Mouse (Mus musculus): Measurements from ENCODE around the gene Tsacc.
"Not testable (repeated sequence)": the region's sequence is repeated elsewhere in the genome, so short reads cannot be mapped to it uniquely, and the experiment has no call there.

Tsacc gene

DNA sequence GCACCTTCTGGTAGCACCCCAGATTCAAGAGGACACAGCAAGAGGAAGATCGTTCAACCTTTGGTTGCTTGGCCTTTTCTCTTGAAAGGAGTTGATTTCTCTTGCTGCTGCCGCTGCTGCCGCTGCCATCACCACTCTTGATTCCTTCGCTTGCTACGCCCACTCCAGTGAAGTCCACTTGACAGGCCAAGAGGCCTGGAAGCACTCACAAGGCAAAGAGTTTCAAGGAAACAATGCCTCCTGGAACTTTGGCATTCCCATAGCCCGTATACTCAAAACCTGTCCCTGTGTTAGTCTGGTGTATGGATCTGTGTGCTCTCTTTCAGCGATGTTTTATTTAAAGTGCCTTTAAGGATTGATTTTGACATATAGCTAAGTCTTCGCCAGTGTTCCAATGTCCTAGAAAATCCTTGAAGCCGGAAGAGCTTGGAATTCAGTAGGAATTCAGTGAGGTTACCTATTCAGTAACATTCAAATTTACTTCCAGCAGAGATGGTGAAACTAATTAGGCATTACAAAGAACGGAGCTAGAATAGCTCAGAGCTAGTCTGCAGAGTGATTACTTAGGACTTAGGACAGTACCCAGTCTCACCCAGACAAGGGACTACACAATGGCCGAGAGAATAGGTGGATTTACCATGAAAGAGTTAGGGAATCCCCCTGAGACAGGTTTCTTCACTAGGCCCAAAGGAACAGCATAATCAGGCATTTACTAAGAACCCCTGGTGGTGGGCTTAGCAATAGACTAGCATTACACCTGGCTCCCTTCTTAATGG is 15.5 kb downstream of the Tsacc start:
- DNase-seq = not testable (repeated sequence)

DNA sequence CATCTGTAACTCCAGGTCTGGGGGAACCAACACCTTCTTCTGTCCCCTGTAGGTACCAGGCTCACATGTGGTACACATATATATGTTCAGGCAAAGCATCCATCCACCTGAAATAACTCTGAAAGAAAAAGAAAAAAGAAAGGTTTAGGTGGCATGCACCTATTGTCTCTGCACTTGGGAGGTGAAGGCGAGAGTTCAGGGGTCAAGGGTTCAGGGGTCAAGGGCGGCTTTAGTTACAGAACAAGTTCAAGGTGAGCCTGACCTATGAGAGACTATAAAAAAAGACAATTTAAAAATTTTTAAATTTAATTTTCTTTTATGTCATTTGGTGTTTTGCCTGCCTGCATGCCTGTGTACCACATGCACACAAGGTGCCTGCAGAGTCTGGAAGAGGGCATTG is 16.8 kb downstream of the Tsacc start:
- DNase-seq = no peak

DNA sequence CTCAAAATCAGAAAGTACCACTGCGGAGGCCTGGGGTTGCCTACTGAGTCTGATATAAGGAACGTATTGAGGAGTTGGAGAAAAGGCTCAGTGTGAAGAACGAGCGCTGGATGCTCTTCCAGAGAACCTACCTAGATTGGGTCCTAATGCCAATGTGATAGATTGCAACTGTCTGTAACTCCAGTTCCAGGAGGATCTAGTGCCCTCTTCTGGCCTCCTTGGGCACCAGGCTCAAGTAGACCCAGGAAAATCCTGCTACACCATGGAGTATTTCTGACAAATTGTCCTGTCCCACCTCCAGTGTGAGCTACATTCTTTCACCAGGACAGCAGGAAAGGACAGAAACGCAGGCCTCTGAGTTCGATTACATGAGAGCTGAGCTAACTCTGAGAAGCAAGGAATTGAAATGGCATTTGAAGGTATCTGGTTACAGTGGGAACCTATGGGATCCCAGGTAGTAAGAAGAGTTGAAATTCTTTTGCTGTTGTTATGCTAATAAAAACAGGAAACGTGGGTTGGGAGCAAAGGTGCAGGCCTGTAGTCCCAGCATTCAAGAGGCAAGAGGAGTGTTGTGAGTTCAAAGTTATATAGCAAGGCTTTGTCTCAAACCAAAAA is 20.2 kb downstream of the Tsacc start:
- DNase-seq = peak; percentile 19

DNA sequence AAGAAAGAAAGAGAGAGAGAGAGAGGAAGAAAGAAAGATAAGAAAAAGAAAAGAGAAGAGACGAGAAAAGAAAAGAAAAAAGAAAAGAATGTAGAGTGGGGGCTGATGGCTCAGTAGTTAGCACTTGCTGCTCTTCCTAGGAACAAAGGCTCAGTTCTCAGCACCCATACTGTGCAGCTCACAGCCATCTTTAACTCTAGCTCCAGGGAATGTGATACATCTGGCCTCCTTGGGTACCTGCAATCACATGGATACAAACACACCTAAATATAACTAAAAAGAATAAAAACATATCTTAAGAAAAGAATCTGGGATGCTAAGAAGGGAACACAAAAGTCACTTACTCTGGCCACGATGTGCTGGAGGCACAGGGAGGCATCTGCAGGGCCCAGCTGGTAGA is 20.7 kb downstream of the Tsacc start:
- DNase-seq = no peak

DNA sequence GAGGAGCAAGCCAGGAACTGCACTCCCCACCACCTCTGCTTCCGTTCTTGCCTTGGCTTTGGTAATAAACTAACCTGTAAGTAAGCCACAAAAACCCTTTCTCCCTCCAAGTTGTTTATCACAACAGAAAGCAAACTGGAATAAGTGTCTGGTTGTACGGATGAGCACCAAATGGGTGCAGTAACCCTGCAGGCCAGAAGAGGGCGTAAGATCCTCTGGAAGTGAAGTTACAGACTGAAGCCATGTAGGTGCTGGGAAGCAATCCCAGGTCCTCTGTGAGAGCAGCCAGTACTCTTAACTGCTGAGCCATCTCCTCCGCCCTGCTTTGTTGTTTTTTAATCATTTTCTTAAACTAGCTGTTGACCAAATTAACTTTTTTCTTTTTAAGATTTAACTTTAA is 22.8 kb downstream of the Tsacc start:
- no peak for DNase-seq

DNA sequence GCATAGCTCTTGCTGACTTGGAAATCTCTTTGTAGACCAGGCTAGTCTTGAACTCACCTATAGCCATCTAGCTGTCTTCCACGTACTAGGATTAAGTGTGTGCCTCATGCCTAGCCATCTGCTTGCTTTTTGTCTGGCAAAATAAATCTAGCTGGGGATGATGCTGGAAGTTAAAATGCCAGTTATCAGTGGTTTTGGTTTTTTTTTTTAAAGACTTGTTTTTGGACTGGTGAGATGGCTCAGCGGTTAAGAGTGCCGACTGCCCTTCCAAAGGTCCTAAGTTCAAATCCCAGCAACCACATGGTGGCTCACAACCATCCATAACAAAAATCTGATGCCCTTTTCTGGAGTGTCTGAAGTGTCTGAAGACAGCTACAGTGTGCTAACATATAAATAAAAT is 24.9 kb downstream of the Tsacc start:
- no peak for DNase-seq

DNA sequence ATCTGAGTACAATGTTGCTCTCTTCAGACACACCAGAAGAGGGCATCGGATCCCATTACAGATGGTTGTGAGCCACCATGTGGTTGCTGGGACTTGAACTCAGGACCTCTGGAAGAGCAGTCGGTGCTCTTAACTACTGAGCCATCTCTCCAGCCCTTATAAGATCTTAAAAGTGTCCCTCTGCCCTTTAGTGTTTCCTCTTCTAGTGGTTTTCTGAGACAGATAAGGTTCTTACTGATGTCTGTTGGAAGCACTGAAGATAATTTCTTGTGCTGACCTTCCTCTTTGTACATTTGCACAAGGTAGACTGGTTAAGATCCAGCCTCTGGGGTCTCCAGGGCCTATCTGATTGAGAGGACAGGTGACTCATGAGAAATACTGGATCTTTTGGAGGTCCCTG is 25.5 kb downstream of the Tsacc start:
- not testable (repeated sequence) for DNase-seq

DNA sequence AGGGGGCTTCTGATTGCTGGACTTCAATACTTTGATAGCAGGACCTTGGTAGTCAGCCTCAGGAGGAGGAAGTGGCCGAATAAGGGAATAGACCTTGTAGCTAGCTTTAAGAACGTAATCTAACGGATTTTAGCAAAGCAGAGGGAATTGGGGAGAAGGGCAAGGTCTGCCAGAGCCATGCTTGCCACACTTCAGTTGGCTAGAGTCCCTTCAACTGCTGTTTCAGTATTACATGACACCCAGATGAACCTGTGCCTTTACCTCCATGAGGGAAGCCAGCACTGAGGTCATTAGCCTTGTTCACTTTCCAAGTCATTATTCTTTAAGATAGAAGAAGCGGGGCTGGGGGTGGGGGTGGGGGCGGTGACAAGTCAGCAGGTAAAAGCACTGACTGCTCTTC is 27.8 kb downstream of the Tsacc start:
- no peak for DNase-seq

DNA sequence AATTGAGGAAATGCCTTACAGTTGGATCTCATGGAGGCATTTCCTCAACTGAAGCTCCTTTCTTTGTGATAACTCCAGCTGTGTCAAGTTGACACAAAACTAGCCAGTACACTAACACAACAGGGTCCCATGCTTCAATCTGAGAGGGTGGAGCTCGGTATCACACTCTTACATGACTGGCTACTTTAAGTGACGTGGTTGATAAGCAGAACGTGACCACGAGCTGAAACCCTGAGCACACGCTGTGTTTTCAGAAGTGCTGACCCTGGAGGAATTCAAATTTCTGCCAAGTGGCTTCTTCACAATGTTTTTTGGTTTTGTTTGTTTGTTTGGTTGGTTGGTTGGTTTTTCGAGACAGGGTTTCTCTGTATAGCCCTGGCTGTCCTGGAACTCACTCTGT is 28.8 kb downstream of the Tsacc start:
- DNase-seq = not testable (repeated sequence)

DNA sequence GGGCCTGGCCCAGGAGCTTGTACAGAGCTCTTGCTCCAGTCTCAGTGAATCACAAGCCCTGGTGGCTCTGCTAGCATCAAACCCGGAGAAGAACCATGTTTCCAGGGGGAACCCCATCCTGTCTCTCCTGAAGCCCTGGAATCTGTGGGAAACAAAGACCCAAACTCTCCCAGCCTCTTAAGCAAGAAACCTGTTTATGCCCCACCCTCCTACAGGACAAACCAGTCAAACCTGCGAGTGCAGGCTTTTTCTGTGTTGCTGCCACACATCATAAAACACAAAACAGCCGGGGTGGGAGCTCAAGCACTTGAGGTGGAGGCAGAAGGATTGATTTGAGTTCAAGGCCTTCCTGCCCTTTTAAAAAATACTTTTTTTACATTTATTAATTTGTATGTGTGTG is 34.5 kb downstream of the Tsacc start:
- DNase-seq = no peak

DNA sequence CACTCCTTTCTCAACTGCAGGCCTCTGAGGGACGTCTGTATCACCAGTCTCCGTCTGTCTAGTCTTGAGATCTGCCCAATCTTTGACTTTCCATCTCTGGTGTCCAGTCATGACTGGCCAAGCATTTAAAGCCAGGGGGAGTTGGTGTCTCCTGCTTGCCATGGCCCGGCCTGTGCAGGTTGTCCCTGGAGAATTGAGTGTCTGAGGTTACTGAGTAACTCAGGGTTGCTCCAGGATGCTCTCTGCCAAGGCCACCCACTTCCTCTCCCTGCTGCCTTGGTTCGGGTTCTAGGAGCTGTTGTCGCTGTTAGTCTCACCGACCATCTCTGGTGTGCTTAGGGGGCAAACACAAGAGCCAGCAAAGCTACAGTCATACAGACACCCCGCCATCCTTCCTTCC is 40.4 kb downstream of the Tsacc start:
- DNase-seq = no peak

DNA sequence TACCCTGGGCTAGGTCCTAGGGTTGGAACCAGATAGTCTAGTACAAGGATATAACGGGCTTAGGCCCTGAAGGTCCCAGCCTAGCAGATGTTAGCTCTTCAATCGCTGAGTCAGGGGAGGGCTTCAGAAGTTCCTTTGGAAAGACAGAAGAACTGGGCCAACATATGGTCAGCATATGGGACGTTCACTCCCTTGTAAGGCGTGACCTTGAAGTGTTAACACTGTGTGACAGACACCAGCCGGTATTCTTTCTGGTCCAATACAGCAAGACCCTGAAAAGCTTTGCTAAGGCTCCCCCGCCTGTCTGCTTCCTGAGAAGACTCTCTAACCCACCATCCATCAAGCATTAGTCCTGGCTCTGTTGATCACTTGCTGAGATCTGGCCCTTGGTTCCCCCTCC is 40.8 kb downstream of the Tsacc start:
- no peak for DNase-seq

DNA sequence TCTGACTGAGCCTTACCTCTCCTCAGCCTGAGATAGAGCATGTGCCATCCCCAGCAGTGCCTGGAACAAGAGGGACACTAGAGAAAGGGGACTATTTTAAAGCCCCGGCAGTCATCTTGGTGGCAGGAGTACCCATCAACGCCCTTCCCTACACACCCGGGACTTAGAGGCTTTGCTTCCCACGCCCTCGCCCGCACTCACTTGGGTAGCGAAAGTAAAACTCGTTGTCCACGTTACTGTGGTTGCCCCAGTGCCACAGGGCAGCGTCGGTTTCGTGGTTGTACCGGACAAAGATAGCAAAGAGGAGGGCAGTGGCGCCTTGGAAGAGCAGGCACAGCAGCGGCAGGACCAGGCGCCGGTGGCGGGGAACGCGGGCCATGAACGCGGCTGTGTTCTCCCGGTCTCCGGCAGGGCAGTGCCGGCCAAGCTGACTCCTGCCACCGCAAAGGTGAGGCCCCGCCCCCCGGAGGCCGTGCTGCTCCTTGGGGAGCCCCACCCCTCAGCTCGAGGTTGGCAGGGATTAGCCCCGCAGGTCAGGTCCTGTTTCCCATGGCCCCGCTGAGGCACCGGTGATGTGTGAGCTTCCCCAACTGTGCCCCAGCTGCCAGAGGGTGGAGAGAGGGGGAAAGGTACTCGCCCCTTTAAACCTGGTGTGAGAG is 42.4 kb downstream of the Tsacc start, which contains the start of gene Rhbg:
Rhbg (minus strand) TSS at position 442 of the 659 bp plus-strand sequence.
- DNase-seq = no peak

DNA sequence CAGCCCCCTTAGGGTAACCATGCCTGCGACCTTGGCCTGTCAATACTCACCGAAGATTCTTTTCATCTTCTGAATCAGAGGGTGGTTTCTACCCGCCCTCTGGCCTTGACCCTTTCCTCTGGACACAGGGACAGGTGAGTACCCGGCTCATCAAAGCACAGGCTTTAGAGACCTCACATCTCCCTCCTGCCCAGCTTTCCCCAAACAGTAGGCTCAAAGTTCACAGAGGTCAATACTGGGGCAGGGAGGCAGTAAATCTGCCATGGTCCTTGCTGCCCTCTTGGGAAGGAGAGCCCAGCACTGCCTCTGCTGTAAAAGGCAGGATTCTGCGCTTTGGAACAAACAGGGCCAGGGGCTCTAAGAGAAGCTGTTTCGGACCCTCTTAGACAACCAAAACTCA is 44.1 kb downstream of the Tsacc start:
- no peak for DNase-seq

DNA sequence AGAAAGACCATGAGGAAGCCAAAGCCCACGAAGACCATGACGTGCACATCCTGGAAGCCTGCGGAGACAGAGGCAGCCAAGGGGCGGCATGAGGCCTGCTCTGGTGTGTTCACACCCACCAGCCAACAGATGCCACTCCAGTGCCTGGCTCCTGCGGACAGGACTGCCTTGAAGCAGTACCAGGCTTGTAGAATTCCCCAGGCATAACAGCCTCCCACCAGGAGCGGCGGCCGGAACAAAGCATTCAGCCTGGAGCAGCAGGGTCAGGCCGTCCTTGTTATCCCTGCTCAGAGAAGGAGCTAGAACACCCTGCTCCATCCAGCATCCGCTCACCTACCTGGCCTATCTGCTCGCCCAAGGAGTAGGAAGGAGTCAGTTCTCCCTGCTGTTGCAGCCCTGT is 48.4 kb downstream of the Tsacc start:
- DNase-seq = no peak

DNA sequence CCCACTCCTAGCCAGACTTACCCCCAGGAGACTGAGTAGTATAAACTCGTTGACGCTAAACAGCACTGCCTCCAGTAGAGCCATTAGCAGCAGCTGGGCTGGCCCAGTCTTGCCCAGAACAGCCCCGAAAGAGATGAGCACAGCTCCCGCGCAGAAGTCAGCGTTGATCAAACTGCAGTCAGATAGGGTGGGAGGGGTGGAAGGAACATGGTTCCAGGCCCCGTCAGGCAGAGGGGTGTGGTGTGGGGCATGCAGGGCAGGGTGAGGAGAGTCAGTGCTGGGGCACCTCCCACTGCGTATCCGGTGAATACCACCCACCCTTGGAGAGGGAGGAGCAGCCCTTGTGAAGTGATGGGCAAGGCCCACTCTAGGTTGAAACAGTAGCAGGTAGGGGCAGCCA is 49.1 kb downstream of the Tsacc start:
- DNase-seq = no peak

DNA sequence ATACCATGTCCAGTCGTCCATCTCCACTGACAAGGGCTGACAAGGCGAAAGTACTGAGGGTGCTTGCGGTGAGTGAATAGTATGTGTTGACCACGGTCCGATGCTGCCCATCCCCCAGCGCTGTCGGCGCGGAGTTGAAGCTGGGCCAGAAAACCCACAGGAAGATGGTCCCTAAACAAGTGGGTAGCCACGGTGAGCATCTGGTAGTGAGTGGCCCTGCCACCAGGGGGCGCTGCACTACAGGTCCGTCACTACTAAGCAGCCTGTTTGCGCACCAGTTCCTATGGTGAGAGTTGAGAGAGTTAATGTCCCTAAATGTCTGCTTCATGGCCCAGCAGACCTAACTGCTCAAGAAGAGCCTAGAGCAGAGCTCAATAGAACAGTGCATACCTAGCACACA is 51.0 kb downstream of the Tsacc start:
- DNase-seq = peak; percentile 66

DNA sequence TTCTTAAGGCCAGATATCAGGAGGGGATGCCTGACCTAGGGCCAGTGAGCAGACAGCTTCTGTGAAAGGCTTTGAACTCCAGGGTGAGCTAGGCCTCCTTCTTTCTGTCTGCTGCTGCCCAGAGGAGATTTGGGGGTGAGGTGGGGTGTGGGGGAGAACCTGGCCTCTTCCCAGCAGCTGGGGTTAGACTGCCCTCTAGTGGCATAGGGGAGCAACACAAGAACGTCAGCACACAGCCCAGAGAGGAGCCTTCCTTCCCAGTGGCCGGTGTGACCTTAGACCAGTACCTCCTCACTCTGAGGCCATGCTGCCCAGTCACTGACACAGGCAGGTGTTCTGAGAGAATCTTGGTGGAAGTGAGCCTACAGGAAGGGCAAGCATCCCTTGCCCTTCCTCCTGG is 52.7 kb downstream of the Tsacc start:
- DNase-seq = peak; percentile 58

DNA sequence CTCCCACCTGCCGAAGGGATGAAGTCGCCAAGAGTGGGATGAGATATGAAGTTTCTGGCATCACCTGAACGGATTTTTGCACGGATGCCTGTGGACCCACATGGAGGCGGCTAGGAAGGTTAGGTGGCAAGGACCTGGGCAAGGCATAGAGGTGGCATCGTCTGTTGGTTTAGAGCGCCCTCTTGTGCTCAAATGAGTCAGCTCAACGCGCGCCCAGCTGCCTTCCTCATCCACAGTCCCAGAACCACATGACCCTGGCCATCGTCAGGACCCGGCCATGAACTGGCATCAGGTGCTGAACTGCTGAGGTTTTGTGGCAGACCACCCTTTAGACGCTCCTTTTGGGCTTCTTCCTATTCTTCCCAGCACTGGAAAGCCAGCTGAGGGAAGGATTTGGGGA is 54.3 kb downstream of the Tsacc start:
- peak; percentile 80 for DNase-seq

DNA sequence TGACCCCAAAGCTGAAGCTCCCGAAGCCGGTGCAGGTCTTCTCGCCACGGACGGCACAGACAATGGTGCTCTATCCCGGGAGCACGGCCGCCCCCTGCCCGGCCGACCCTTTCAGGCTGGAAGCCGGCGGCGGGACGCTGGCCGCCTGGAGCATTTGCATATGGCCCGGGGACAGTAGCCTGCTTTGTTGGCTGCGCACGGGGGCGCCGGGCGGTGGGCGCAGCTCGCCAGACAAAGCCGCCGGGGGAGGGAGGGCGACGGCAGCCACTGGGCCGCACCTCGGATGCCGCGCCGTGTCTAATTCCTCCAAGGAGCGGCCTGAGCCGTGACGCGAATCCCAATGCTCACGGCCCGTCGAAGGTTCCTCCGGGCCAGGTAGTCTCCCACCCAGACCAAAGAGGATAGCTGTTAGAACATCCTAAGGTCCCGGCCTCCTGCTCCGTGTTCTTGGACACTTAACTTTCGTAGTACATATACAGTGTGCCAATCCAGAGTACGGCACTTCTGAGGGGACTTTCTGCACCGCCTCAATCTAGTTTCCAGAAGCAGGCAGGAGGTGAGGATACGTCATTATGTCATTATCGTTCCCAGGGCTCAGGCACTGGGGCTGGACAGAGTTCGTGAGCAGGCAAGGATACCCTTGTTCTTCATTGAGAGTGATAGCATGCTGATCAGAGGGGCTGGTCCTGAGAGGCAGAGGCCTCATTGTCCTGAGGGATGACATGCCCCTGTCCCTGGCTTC is 55.6 kb downstream of the Tsacc start:
- no peak for DNase-seq

DNA sequence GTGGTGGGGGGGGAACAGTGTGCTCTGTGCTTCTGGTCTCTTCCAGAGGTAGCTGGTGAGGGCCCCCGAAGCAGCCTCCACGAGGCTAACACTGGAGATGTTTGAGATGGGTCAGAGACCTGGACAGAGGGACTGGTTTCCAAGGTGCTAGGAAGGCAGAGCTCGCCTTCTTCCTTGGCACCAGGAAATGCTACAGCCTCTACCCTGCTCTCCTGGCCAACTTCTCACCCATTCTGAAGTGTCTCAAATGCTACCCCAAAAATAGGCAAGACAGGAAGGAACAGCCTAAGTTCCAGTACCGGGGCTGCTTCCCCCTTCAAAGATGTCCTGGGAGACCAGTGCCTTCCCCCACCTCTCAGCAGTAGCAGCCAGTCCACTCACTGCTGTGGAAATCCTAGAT is 57.4 kb downstream of the Tsacc start:
- no peak for DNase-seq

DNA sequence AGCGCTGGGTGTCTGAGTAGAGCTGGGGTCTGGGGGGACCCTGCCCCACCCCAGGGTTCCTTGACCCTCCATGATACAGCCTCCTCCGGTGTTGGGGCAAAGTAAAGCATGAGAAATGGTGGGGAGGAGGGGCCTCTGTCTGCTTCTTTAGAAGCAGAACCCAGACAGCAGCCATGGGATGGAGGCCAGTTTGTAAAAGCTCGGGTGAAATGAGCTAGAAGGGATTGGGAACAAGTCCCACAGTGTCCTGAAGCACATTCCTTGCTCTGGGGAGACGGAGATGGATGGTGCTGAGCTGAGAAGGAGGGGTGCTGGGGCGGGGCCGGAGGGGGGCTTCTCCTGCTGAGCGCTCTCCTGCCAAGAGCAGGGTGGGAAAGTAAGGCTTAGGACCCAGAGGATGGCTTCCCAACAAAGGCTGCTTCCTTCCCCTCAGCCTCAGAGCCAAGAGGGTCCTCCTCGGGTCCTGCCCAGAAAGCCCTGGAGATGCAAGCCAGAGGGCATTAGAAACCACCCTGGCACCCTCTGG is 57.9 kb downstream of the Tsacc start:
- no peak for DNase-seq

DNA sequence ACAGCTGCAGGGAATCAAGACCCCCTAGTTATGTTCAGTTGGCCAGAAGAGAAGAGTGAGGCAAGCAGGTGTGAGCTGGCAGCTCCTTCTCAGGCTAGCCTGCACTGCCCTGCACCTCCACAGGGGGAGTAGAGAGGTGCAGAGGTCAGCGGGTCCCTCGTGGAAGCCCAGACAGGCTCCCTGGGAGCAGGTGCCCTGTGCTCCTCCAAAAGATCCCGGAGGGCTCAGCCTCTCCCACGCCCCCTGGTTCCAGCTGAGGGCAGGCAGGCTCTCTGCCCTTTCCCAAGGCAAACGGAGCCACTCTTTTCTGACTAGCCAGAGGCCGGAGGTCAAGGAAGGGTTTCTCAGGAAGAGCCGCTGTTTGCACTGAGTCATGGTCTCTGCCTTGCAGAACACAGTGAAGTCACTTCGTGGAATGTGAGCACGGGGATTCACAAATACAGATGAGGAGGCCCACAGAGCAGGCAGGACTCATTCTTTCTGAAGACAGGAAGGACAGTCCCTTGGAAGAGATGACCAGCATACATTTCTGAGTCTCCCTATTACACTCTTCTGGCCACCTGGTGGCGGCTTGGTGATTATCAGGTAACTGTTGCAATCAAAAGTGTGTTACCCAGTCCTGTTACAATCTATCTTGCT is 59.1 kb downstream of the Tsacc start:
- DNase-seq = no peak

Measured in right cerebral cortex, adult 18-20 months (tissue).